Mouse (Mus musculus) heart, adult 11 months (tissue): ENCODE results near the gene Tmem178.

Experiments
- DNase-seq: peaks from one replicate; pipeline ENCODE4 v3.0.0; 2022

Gene Tmem178

GRCm38 (mm10) chr17:80944530-80945198, at the start of gene Tmem178:
Gene Tmem178, plus strand, starts transcription at chr17:80944632.
- DNase-seq: peak; percentile 87

GRCm38 (mm10) chr17:80896481-80896880, 48.0 kb upstream of the Tmem178 start:
- peak; percentile 84 for DNase-seq

DNA sequence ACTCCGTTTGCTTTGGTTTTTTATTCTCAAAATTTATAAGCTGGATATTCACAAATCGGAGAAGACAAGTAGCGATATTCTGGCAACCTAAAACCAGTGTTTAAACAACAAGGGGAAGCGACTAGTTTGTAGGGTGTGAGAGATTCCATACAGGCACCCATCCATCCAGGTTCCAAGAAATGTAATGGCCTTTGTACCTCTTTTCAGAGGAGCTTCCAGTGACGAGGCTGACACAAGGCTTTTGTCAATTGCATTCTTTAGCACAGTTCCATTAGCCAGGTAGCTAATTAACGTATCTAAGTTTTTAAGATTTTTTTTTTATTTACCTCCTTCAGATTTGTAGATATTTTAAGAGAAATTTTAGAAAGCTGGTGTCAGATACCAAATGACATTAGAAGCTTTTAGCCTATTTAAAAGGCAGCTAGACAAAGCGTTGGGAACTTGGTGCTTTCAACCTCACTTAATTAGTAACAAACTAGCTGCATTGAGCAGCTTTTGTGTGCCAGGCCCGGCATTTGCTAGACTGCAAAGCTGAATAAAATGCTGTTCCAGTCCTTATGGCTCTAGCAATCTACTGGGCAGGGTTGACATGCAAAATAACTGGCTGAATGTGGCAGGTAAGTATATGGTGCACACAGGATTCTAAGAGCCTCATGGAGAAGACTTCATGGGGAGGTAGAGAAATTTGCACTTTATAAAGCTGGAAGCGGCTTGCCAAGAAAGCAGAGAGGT, 46.6 kb upstream of the Tmem178 start:
- no peak for DNase-seq

DNA sequence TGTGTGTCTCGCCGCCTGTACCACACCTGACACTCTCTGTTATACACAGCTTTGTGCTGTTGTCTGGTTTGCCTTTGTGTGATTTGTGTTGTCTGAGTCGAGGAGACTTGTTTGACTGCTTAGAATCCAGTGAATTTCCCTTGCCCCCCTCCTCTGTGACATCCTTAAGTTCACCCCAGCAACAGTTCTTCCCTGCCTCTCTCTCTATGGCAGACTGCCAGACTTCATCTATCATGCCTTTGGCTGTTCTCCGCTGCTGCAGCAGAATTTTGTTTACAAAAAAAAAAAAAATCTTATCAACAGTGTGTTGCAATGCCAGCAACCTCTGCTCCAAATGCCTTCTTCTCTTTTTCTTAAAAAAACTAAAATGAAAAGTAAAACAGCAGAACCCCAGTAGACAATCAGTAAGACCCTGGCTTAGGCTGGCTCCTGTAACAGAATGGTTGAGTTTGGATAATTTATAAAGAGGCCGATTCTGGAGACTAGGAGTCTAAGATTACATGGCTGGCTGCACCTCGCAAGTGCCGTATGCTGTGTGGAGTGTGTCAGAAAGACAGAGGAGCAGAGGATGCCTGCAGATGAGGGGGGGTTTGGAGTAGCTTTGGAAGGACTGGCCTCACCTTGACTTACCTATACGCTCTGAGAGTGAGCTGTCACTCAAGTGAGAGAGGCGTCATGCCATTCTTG, 44.8 kb upstream of the Tmem178 start:
- DNase-seq: peak; percentile 93

GRCm38 (mm10) chr17:80900200-80900520, 44.3 kb upstream of the Tmem178 start:
- peak; percentile 19 for DNase-seq

GRCm38 (mm10) chr17:80901885-80902284, 42.5 kb upstream of the Tmem178 start:
- DNase-seq: peak; percentile 19

- peak; percentile 36 for DNase-seq
Measured at GRCm38 (mm10) chr17:80903121-80903875, 41.1 kb upstream of the Tmem178 start.

DNA sequence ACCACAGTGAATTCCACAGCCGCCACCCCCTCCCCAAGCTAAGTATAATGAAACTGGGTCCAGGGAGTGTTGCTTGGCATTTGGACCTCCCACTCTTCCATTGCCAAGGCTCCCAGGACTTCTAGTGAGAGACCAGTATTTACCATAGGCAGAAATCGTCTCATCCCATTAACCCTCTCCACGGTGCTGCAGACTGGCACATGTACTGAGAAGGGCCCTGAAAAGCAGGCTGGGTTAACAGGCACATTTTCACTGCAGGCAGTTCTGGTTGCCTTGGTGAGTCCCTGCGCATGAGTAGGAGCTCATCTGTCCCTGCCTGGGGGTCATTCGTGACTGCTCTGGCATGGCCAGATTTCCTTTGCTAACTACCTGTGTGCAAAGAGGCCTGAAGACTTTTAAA, 40.4 kb upstream of the Tmem178 start:
- peak; percentile 58 for DNase-seq

- no peak for DNase-seq
Measured at GRCm38 (mm10) chr17:80915666-80916065, 28.8 kb upstream of the Tmem178 start.

DNA sequence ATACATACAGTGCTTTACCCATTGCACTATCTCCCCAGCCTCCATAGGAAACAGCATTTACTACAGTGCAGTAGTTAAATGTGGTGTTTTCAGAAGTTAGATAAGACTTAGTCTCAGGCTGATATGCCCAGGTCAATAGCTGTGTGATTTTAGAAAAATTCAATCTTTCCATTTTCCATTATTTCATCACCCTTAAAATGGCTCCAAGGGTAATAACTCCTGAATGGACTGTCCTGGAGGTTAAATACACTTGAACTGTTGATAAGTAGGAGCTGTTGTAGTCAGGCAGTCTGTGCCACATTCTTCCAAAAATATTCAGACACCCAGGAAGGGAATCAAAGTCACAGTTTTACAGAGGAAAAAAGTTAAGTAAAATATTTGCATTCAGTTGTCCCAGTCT, 25.2 kb upstream of the Tmem178 start:
- DNase-seq: no peak

- DNase-seq: peak; percentile 96
Measured at GRCm38 (mm10) chr17:80921286-80922134, 22.9 kb upstream of the Tmem178 start.

- DNase-seq: peak; percentile 46
Measured at GRCm38 (mm10) chr17:80925554-80925953, 18.9 kb upstream of the Tmem178 start.

GRCm38 (mm10) chr17:80927151-80927550, 17.3 kb upstream of the Tmem178 start:
- DNase-seq: peak; percentile 57

DNA sequence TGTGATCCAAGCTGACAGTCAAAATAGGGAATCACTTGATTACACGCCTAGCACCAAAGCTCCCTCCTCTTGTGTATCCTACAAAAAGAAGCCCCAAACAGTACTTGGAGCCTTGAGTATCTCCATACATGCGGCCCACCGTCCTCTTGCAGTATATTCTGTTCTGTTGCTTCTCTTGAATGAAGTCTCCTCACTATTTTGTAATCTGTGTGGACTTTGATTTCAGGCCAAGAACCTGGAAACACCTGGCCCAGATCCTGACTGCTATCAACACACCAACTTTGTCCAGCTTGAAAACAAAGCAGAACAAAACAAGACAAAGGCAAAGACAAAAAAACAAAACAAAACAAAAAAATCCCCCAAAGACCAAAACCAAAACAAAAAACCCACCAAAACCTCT, 11.7 kb upstream of the Tmem178 start:
- peak; percentile 86 for DNase-seq

DNA sequence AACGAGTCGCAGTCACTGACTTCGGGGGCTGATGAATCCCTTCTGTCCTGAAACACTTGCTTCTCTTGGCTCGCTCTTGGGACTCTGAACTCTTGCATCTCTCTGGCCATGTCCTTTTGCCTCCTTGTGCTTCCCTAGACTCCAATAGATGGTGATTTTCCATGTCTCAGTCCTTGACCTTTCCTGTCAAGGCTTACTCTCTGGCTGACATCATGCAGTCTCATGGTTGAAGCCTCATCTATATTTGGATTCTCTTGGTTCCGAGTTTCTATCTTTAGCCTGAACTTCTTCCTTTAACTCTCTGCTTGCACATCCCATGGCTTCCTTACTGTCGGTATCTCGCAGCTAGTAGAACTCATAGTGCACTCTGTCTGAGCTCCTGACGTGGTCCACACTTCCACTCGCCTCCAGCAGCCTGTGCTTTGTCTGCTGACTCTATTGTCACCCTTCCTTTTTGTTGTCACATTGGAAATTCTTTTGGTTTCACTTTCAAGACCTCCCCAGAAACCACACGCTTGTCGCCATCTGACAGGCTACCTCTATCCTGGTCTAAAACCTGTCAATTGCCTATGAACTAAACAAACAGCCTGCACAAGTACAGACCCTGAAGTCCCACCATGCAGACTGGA, 10.9 kb upstream of the Tmem178 start:
- peak; percentile 95 for DNase-seq

GRCm38 (mm10) chr17:80935807-80936519, 8.5 kb upstream of the Tmem178 start:
- peak; percentile 58 for DNase-seq

DNA sequence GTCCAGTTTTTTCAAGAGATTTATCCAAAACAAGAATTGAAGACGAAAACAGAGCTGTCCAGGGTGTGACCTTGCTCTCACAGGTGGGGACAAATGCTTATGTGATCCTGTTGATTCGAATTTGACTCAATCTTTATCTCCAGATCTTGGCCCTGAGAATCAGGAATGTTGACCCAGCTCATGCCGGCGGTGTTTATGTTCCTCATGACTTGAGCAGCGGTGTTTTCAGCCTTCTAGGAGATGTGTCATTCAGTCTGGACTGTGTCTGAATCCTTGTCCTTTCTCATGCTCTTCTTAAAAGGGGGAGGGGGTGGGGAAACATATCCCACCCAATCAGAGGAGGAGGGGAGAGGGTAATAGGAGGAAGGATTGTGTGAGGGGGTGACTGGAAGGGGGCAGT, 7.9 kb upstream of the Tmem178 start:
- peak; percentile 36 for DNase-seq

DNA sequence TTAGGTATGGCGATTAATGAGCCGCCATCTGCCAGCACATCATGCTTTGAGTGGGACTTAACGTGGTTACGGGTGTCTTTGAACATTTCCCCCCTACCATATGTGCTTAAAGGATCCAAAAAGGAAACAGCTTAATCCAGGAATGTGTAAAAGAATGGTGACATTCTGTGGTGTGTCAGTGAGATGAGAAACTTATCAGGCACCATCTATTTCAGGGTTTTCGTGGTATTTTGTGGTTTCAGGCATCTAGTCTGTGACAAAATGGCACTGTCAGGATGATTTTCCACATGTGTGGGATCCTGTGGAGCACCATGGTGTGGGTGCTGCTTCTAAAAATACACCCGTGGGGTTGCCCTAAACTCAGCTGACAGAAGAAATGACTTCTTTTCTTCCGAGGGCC, 4.6 kb upstream of the Tmem178 start:
- DNase-seq: peak; percentile 23

DNA sequence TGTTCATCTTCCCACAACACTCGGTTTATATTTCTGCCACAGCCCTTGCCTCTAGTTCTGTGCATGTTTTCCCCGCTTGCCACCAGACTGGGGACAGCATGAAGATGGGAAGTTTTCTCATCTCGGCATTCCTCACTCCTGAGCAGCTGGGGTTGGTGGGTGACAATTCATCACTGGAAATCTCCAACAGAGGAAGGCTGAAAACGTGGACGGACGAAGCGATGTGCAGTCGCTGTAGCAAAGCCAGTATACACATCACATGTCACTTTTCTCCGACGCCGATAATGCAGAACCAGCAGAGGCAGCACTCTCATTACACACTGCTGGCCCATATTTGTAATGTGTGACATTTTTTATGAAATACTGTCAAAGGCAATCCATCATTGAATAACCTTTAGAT, 2.6 kb upstream of the Tmem178 start:
- DNase-seq: peak; percentile 67

GRCm38 (mm10) chr17:80943835-80944529, 450 bp upstream of the Tmem178 start:
- DNase-seq: peak; percentile 83
